Mouse (Mus musculus): ENCODE measurements at regions not wholly inside any gene's neighbourhood (a gene's known extent, or its start where the extent isn't known, plus 50 kb on each side); places are given as distances from the start of the nearest gene placed in this dataset.
A peak's percentile ranks its signal among the peaks of the same experiment; 100 is the strongest.

- Histone ChIP-seq H3K36me3 (no peaks in the 10 kb centered on the region), H3K4me2 (replicated peaks) (no peak overlapping the region), H3K9ac (no peak overlapping the region), H3K27me3 (no peaks in the 10 kb centered on the region; the same call in 1 of the 2 replicates), H3K9me3 (replicated peaks) (no peaks in the 10 kb centered on the region), H3K27ac (replicated peaks) (no peak overlapping the region), H3K4me1 (peaks cover 9% of the 10 kb centered on the region; the same call in 1 of the 2 replicates), H3K4me3 (replicated peaks) (no peak overlapping the region)
- 73% methylated on average over 1 of the region's 1 CpGs for WGBS
- no peak for ATAC-seq (ENCODE audit: insufficient number of reproducible peaks, low FRiP score, low TSS enrichment, low read depth)
These were observed 113.0 kb downstream of the Spata18 start for GRCm38 (mm10) chr5:73764226-73764625.

GRCm38 (mm10) chr5:73765466-73765865, 114.3 kb downstream of the Spata18 start:
- Histone ChIP-seq H3K27ac (replicated peaks) (no peak overlapping the region), H3K36me3 (no peaks in the 10 kb centered on the region), H3K9ac (no peak overlapping the region), H3K9me3 (replicated peaks) (no peaks in the 10 kb centered on the region), H3K4me2 (replicated peaks) (no peak overlapping the region), H3K27me3 (no peaks in the 10 kb centered on the region), H3K4me1 (peaks cover 9% of the 10 kb centered on the region; the same call in 1 of the 2 replicates), H3K4me3 (replicated peaks) (no peak overlapping the region)
- no peak for ATAC-seq (ENCODE audit: insufficient number of reproducible peaks, low FRiP score, low TSS enrichment, low read depth)
- 85% methylated on average over 7 of the region's 7 CpGs for WGBS

DNA sequence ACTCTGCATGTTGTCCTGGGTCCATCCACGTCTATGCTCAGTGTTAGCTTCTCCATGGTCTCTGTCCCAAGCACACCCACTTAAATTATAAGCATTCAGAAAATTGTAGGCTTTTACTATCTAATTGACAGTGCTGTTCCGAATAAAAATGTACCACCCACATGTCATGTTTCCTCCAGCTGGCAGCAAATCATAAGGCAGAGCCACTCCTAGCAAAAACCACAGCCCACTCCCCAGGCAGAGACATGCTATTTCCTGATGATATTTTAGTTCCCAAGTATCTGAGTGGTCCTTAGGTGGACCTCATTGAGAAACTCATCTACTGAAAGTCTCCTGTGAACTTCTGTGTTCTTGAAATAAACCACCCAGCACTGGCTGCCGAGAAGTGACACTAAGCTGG, 117.1 kb downstream of the Spata18 start:
- no peaks in the 10 kb centered on the region for H3K36me3 ChIP-seq
- ATAC-seq (ENCODE audit: insufficient number of reproducible peaks, low FRiP score, low TSS enrichment, low read depth) = no peak
- no peaks in the 10 kb centered on the region for H3K9me3 ChIP-seq (replicated peaks)
- H3K27me3 ChIP-seq = no peaks in the 10 kb centered on the region; the same call in 1 of the 2 replicates
- WGBS = 41% methylated on average over 3 of the region's 3 CpGs
- no peak overlapping the region for H3K4me2 ChIP-seq (replicated peaks)
- H3K27ac ChIP-seq (replicated peaks) = no peak overlapping the region
- no peaks in the 10 kb centered on the region for H3K4me1 ChIP-seq
- no peak overlapping the region for H3K9ac ChIP-seq
- no peak overlapping the region for H3K4me3 ChIP-seq (replicated peaks)

DNA sequence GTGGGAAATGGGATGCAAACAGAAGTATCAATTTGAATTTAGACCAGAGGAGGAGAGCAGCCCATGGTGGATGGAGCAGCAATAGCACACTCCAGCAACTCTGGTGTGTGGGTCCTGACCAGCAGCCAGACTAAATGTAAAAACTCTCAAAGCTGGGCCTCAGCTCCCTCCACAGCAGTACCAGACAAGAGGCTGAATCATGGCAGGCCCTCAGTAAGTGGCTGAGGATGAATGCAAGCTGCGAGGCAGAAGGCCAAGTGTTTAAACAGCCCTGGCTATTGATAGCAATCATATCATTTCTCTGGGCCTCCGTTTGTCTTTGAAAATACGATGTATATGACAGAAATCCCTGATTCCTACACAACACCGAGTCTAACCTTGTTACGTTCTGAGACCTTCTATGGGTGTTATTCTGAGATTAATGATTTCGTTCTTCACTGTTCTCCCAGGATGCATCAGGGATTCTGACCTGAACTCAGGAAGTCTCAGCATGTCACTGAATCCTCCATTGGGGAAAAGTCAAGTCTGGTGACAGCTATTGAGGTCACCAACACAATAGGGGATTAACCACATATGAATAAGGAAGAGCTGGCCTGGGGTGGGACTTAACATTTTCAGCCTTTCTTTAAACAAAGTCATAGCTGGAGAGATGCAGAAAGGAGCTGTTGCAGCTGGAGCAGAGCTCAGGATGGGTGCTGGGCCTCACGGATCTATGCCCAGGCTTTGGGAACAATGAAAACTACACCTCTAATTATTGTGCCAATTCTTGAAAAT, 124.8 kb downstream of the Spata18 start:
- H3K36me3 ChIP-seq = no peaks in the 10 kb centered on the region
- no peaks in the 10 kb centered on the region for H3K9me3 ChIP-seq (replicated peaks)
- no peak overlapping the region for H3K4me3 ChIP-seq (replicated peaks)
- WGBS = 78% methylated on average over 7 of the region's 7 CpGs
- H3K27me3 ChIP-seq = no peaks in the 10 kb centered on the region; the same call in 1 of the 2 replicates
- no peaks in the 10 kb centered on the region for H3K4me1 ChIP-seq
- H3K4me2 ChIP-seq (replicated peaks) = no peak overlapping the region
- no peak overlapping the region for H3K9ac ChIP-seq
- ATAC-seq (ENCODE audit: insufficient number of reproducible peaks, low FRiP score, low TSS enrichment, low read depth) = no peak
- H3K27ac ChIP-seq (replicated peaks) = no peak overlapping the region

DNA sequence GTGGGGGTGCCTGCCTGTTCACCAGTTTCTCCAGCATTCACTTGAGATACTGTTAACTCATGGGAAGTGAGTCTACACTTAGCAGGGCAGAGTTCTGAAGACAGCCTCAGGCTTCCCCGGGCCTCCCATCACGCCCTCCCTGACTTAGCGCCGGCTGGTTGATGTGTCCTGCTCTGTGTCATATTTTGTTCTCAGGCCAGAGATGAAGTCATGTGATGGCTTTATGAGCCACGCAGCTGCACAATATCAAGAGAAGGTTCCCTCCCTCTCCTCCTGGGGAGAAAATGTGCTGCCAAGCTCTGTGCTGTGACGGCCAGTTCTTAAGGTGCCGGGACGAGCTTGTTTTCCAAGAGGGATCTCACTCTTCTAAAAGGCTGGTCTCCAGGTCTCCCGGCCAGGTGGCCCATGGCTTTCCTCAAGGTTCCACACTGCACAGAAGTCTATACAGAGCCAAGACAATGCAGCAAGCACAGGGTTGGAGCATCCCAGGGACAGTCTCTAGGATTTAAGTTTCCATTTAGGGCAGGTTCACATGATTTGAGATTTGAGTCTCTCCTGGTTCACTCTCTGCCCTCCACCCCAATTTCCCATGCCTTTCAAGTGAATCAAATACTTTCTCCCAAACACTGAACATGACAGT, 126.2 kb downstream of the Spata18 start:
- no peaks in the 10 kb centered on the region for H3K36me3 ChIP-seq
- H3K27me3 ChIP-seq = no peaks in the 10 kb centered on the region; the same call in 1 of the 2 replicates
- 64% methylated on average over 9 of the region's 9 CpGs for WGBS
- H3K4me3 ChIP-seq (replicated peaks) = no peak overlapping the region
- H3K9ac ChIP-seq = no peak overlapping the region
- peak; percentile 80 for ATAC-seq (ENCODE audit: insufficient number of reproducible peaks, low FRiP score, low TSS enrichment, low read depth)
- no peak overlapping the region for H3K27ac ChIP-seq (replicated peaks)
- no peaks in the 10 kb centered on the region for H3K9me3 ChIP-seq (replicated peaks)
- H3K4me1 ChIP-seq = peaks cover 3% of the 10 kb centered on the region; the same call in 1 of the 2 replicates
- H3K4me2 ChIP-seq (replicated peaks) = no peak overlapping the region

GRCm38 (mm10) chr5:73781190-73781940, 130.2 kb downstream of the Spata18 start:
- Histone ChIP-seq H3K27me3 (no peaks in the 10 kb centered on the region), H3K4me3 (replicated peaks) (no peak overlapping the region), H3K4me1 (peaks cover 10% of the 10 kb centered on the region; the same call in 1 of the 2 replicates), H3K36me3 (no peaks in the 10 kb centered on the region), H3K27ac (replicated peaks) (no peak overlapping the region), H3K9ac (no peak overlapping the region), H3K9me3 (replicated peaks) (no peaks in the 10 kb centered on the region), H3K4me2 (replicated peaks) (no peak overlapping the region)
- ATAC-seq (ENCODE audit: insufficient number of reproducible peaks, low FRiP score, low TSS enrichment, low read depth) = no peak
- 93% methylated on average over 23 of the region's 23 CpGs for WGBS

- Histone ChIP-seq H3K27me3 (no peaks in the 10 kb centered on the region), H3K4me3 (replicated peaks) (no peak overlapping the region), H3K36me3 (no peaks in the 10 kb centered on the region), H3K4me2 (replicated peaks) (no peak overlapping the region), H3K4me1 (peaks cover 10% of the 10 kb centered on the region; the same call in 1 of the 2 replicates), H3K27ac (replicated peaks) (peak overlapping the region; percentile 69), H3K9me3 (replicated peaks) (no peaks in the 10 kb centered on the region), H3K9ac (no peak overlapping the region)
- peak; percentile 56; the same call in 1 of the 2 replicates for ATAC-seq (ENCODE audit: insufficient number of reproducible peaks, low FRiP score, low TSS enrichment, low read depth)
- 16% methylated on average over 15 of the region's 15 CpGs for WGBS
These were observed 131.3 kb downstream of the Spata18 start for GRCm38 (mm10) chr5:73782214-73783091.

DNA sequence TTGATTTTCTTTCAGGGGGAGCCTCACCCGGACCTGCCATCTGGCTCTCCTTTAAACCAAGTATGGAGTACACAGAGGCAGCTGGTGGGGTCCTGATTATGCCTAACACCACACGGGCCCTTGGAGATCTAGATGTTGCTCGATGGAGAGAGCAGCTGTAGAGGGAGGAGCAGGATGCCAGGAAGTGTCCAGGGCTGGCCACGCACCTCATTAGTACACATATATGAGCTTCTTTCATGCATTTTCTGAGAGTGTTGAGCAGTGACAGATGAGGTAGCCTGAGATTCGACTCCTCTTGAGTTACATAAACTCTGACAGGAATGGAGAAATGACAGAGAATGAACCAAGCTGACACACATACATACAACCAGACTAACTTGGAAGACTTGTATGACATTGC, 136.1 kb downstream of the Spata18 start:
- 35% methylated on average over 5 of the region's 5 CpGs for WGBS
- H3K9ac ChIP-seq = no peak overlapping the region
- no peaks in the 10 kb centered on the region for H3K27me3 ChIP-seq
- no peaks in the 10 kb centered on the region for H3K9me3 ChIP-seq (replicated peaks)
- H3K4me1 ChIP-seq = peaks cover 9% of the 10 kb centered on the region; the same call in 1 of the 2 replicates
- no peak overlapping the region for H3K4me3 ChIP-seq (replicated peaks)
- no peak overlapping the region for H3K4me2 ChIP-seq (replicated peaks)
- H3K27ac ChIP-seq (replicated peaks) = no peak overlapping the region
- ATAC-seq (ENCODE audit: insufficient number of reproducible peaks, low FRiP score, low TSS enrichment, low read depth) = no peak
- H3K36me3 ChIP-seq = no peaks in the 10 kb centered on the region

GRCm38 (mm10) chr5:73792216-73792615, 141.0 kb downstream of the Spata18 start:
- H3K4me3 ChIP-seq (replicated peaks) = no peak overlapping the region
- no peak for ATAC-seq (ENCODE audit: insufficient number of reproducible peaks, low FRiP score, low TSS enrichment, low read depth)
- no peaks in the 10 kb centered on the region for H3K9me3 ChIP-seq (replicated peaks)
- WGBS = 68% methylated on average over 3 of the region's 3 CpGs
- H3K27me3 ChIP-seq = no peaks in the 10 kb centered on the region
- no peak overlapping the region for H3K27ac ChIP-seq (replicated peaks)
- H3K4me2 ChIP-seq (replicated peaks) = no peak overlapping the region
- H3K36me3 ChIP-seq = no peaks in the 10 kb centered on the region
- H3K4me1 ChIP-seq = peaks cover 9% of the 10 kb centered on the region
- no peak overlapping the region for H3K9ac ChIP-seq

- Histone ChIP-seq H3K27ac (replicated peaks) (peak overlapping the region; percentile 56), H3K9ac (no peak overlapping the region)
- ATAC-seq (ENCODE audit: insufficient number of reproducible peaks, low FRiP score, low TSS enrichment, low read depth) = peak; percentile 57; the same call in 1 of the 2 replicates
These were observed 145.0 kb downstream of the Spata18 start for GRCm38 (mm10) chr5:73796201-73796600.

More at GRCm38 (mm10) chr5:73796201-73796600, 145.0 kb downstream of the Spata18 start:
- WGBS = 34% methylated on average over 2 of the region's 2 CpGs
- H3K4me3 ChIP-seq (replicated peaks) = no peak overlapping the region
- H3K27me3 ChIP-seq = no peaks in the 10 kb centered on the region
- no peaks in the 10 kb centered on the region for H3K36me3 ChIP-seq
- no peaks in the 10 kb centered on the region for H3K9me3 ChIP-seq (replicated peaks)
- peaks cover 9% of the 10 kb centered on the region for H3K4me1 ChIP-seq
- H3K4me2 ChIP-seq (replicated peaks) = no peak overlapping the region
